Mouse (Mus musculus): ENCODE measurements at regions not wholly inside any gene's neighbourhood (a gene's known extent, or its start where the extent isn't known, plus 50 kb on each side); places are given as distances from the start of the nearest gene placed in this dataset.
A peak's percentile ranks its signal among the peaks of the same experiment; 100 is the strongest.

DNA sequence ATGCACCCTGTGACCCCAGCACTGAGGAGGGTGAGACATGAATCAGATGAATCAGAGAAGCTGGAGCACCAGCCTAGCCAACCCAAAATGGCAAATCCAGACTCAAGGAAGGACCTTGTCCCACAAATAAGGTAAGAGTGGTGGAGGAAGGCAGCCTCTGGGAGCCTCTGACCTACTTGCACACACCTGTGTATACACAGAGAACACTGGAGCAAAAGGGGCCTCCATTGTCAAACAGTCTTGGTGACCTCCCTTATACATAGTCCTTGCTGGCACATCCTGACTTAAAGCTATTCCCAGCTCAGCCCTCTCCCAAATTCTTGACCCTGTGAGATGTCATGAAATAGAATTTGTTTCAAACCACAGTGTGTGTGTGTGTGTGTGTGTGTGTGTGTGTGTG lies 57.1 kb downstream of the Inhbb start:
- Histone ChIP-seq H3K27me3 (replicated peaks) (0 out of 2 replicates have a peak, but pooled peaks cover 3% of the 10 kb centered on the region), H3K36me3 (no peaks in the 10 kb centered on the region), H3K27ac (no peak overlapping the region), H3K4me2 (replicated peaks) (no peak overlapping the region), H3K4me3 (replicated peaks) (no peak overlapping the region), H3K9me3 (no peaks in the 10 kb centered on the region), H3K4me1 (replicated peaks) (no peaks in the 10 kb centered on the region), H3K9ac (no peak overlapping the region)
- ATAC-seq, result no peak

DNA sequence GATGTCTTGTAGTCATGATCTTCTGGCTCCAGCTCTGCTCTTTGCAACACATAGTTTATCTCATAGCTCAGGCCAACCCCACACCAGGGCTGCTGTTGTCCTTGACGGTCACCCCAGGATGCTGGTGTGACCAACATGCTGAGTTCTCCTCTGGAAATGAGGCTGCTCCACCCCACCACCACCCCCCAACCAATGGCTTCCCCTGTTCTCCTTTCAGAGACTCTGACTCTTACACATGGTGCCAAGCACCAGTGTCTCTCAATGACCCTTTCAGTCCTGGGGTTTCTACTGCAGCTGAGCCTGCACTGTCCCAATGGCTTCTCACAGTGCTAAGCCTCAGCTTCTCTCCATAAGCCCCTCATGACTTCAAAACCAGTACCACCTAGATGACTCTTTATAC lies 64.0 kb downstream of the Inhbb start:
- WGBS, result 82% methylated on average over 1 of the region's 1 CpGs
- no peak overlapping the region for H3K4me2 ChIP-seq (replicated peaks)

DNA sequence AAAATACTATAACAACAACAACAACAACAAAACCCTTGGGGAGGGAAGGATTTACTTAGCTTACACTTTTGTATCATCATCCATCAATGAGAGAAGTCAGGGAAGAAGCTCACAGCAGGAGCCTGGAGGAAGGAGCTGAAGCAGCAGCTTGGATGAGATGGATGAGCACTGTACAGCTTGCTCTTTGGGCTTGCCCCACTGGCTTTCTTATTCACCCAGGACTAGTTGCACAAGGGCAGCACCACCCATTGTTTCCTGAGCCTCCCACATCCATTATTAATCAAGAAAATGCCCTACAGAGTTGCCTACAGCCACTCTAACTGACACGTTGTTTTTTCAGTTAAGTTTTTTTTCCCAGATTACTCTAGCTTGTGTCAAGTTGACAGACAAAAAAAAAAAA lies 65.1 kb downstream of the Inhbb start:
- no peaks in the 10 kb centered on the region for H3K36me3 ChIP-seq
- H3K27ac ChIP-seq, result no peak overlapping the region
- no peak overlapping the region for H3K4me3 ChIP-seq (replicated peaks)
- WGBS, result 50% methylated on average over 1 of the region's 1 CpGs
- H3K9ac ChIP-seq, result no peak overlapping the region
- H3K9me3 ChIP-seq, result no peaks in the 10 kb centered on the region
- no peaks in the 10 kb centered on the region for H3K4me1 ChIP-seq (replicated peaks)
- ATAC-seq, result no peak
- no peak overlapping the region for H3K4me2 ChIP-seq (replicated peaks)
- no peaks in the 10 kb centered on the region for H3K27me3 ChIP-seq (replicated peaks)

More for the DNA sequence above, 64.0 kb downstream of the Inhbb start:
- Histone ChIP-seq H3K27me3 (replicated peaks) (no peaks in the 10 kb centered on the region), H3K27ac (no peak overlapping the region), H3K4me1 (replicated peaks) (no peaks in the 10 kb centered on the region), H3K9ac (no peak overlapping the region), H3K4me3 (replicated peaks) (no peak overlapping the region), H3K9me3 (no peaks in the 10 kb centered on the region), H3K36me3 (no peaks in the 10 kb centered on the region)
- no peak for ATAC-seq

DNA sequence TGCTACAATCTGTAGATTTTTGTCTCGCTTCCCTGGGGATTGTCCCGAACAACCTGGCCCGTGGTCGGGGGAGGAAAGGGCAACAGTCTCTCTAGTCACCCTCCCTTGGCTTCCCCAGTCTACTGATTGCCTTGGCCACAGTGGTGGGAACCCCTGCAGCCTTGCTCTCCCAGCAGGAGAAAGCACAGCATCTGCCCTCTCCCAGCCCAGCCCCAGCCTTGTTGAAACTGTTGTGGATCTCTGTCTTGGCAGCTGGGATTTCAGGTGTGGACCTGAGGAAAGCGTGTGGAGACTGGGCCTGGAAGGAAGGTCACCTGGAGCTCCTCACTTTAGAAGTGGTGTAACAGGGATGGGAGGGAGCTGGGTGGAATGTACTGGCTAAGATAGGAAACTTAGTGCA lies 66.6 kb downstream of the Inhbb start:
- H3K9me3 ChIP-seq, result no peaks in the 10 kb centered on the region
- no peak overlapping the region for H3K4me3 ChIP-seq (replicated peaks)
- H3K9ac ChIP-seq, result no peak overlapping the region
- no peaks in the 10 kb centered on the region for H3K4me1 ChIP-seq (replicated peaks)
- ATAC-seq, result no peak
- no peak overlapping the region for H3K27ac ChIP-seq
- no peaks in the 10 kb centered on the region for H3K36me3 ChIP-seq
- H3K27me3 ChIP-seq (replicated peaks), result no peaks in the 10 kb centered on the region
- H3K4me2 ChIP-seq (replicated peaks), result no peak overlapping the region
- 73% methylated on average over 5 of the region's 5 CpGs for WGBS

GRCm38 (mm10) chr1:119351567-119351966 lies 70.5 kb downstream of the Inhbb start:
- Histone ChIP-seq H3K36me3 (no peaks in the 10 kb centered on the region), H3K4me2 (replicated peaks) (no peak overlapping the region), H3K27me3 (replicated peaks) (no peaks in the 10 kb centered on the region), H3K4me1 (replicated peaks) (peaks cover 4% of the 10 kb centered on the region; the same call in 1 of the 2 replicates), H3K9me3 (no peaks in the 10 kb centered on the region), H3K9ac (no peak overlapping the region), H3K27ac (no peak overlapping the region), H3K4me3 (replicated peaks) (no peak overlapping the region)
- no peak for ATAC-seq
- 97% methylated on average over 8 of the region's 8 CpGs for WGBS

- WGBS, result 90% methylated on average over 4 of the region's 4 CpGs
- no peak overlapping the region for H3K9ac ChIP-seq
- H3K36me3 ChIP-seq, result no peaks in the 10 kb centered on the region
- no peak overlapping the region for H3K4me2 ChIP-seq (replicated peaks)
- H3K9me3 ChIP-seq, result no peaks in the 10 kb centered on the region
- no peak overlapping the region for H3K4me3 ChIP-seq (replicated peaks)
- ATAC-seq, result no peak
- peaks cover 4% of the 10 kb centered on the region; the same call in 1 of the 2 replicates for H3K4me1 ChIP-seq (replicated peaks)
- H3K27ac ChIP-seq, result no peak overlapping the region
- H3K27me3 ChIP-seq (replicated peaks), result no peaks in the 10 kb centered on the region
These were observed 71.2 kb downstream of the Inhbb start for GRCm38 (mm10) chr1:119350846-119351245.

- Histone ChIP-seq H3K9ac (no peak overlapping the region), H3K27ac (no peak overlapping the region), H3K9me3 (no peaks in the 10 kb centered on the region), H3K4me3 (replicated peaks) (no peak overlapping the region), H3K36me3 (no peaks in the 10 kb centered on the region), H3K27me3 (replicated peaks) (no peaks in the 10 kb centered on the region), H3K4me1 (replicated peaks) (peaks cover 4% of the 10 kb centered on the region; the same call in 1 of the 2 replicates), H3K4me2 (replicated peaks) (no peak overlapping the region)
- 89% methylated on average over 7 of the region's 7 CpGs for WGBS
- no peak for ATAC-seq
These were observed 71.8 kb downstream of the Inhbb start for GRCm38 (mm10) chr1:119350296-119350695.

DNA sequence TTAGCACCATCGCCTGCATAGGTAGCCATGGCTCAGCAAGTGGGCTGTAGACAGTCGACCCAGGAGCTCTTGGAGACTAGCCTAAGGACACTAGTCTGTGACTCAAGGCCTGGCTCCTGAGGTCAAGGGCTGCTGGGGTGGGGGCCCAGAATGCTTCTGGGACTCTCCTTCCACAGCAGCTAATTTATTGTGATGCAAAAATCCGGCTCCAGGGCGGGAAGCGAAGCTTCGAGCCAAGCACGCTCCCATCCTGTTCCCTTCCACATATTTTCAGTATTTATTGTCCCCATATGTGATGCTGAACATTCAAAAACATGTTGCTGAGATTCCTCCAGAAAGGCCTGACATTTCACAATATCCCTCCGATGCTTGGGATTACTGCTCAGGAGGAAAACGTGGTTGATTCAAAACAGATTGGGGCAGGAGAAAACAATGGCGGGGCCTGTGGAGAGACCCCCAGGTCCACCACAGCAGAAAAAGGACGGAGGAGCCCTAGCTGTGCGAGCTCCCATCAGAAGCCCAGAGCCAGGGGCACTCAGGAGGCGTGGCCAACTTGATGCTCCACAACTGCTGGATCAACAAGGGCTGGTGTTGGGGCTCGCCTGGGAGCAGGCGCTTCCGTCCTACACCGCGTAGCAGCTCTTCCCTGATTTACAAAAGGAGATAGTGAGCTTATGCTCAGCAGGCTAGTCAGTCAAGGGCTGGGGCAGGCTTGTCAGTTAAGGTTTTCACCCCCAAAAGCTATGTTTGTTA lies 73.4 kb downstream of the Inhbb start:
- Histone ChIP-seq H3K27me3 (replicated peaks) (no peaks in the 10 kb centered on the region), H3K36me3 (no peaks in the 10 kb centered on the region), H3K9me3 (no peaks in the 10 kb centered on the region), H3K4me1 (replicated peaks) (peaks cover 4% of the 10 kb centered on the region; the same call in 1 of the 2 replicates), H3K9ac (no peak overlapping the region), H3K4me3 (replicated peaks) (no peak overlapping the region), H3K27ac (no peak overlapping the region), H3K4me2 (replicated peaks) (no peak overlapping the region; the same call in 1 of the 2 replicates)
- ATAC-seq, result peak; percentile 51; the same call in 1 of the 2 replicates
- WGBS, result 31% methylated on average over 18 of the region's 18 CpGs

GRCm38 (mm10) chr1:119347749-119348148 lies 74.3 kb downstream of the Inhbb start:
- H3K36me3 ChIP-seq, result no peaks in the 10 kb centered on the region
- no peak overlapping the region for H3K9ac ChIP-seq
- no peaks in the 10 kb centered on the region for H3K27me3 ChIP-seq (replicated peaks)
- H3K4me1 ChIP-seq (replicated peaks), result peaks cover 4% of the 10 kb centered on the region; the same call in 1 of the 2 replicates
- no peak for ATAC-seq
- H3K4me2 ChIP-seq (replicated peaks), result no peak overlapping the region
- no peaks in the 10 kb centered on the region for H3K9me3 ChIP-seq
- no peak overlapping the region for H3K27ac ChIP-seq
- H3K4me3 ChIP-seq (replicated peaks), result no peak overlapping the region
- WGBS, result 93% methylated on average over 1 of the region's 1 CpGs

DNA sequence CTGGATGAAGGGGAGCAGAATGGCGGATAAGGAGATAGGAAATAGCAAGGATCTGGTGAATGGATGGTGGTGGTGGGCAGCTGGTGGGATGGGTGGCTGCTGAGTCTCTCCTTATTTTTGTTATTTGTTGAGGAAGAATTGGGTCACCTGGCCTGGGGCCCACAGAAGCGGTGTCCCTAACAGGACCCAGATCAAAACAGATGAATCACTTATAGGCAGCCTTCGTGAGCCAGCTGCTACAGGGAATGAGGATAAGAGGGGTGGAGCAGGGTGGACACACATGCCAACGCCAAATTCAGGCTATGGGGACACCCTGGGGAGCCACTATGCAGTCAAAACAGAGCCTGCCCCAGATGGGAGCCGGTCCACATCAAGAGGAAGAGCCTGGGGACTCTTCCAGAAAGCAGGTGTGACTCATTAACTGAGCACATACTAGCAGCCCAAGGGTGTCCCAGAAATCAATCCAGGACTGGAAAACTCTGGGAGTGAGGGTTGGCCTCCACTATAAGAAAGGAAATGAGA lies 75.4 kb downstream of the Inhbb start:
- Histone ChIP-seq H3K36me3 (no peaks in the 10 kb centered on the region), H3K4me2 (replicated peaks) (no peak overlapping the region), H3K4me3 (replicated peaks) (no peak overlapping the region), H3K27me3 (replicated peaks) (no peaks in the 10 kb centered on the region), H3K4me1 (replicated peaks) (peaks cover 4% of the 10 kb centered on the region; the same call in 1 of the 2 replicates), H3K9me3 (no peaks in the 10 kb centered on the region), H3K9ac (no peak overlapping the region), H3K27ac (no peak overlapping the region)
- no peak for ATAC-seq
- WGBS, result 77% methylated on average over 5 of the region's 5 CpGs

DNA sequence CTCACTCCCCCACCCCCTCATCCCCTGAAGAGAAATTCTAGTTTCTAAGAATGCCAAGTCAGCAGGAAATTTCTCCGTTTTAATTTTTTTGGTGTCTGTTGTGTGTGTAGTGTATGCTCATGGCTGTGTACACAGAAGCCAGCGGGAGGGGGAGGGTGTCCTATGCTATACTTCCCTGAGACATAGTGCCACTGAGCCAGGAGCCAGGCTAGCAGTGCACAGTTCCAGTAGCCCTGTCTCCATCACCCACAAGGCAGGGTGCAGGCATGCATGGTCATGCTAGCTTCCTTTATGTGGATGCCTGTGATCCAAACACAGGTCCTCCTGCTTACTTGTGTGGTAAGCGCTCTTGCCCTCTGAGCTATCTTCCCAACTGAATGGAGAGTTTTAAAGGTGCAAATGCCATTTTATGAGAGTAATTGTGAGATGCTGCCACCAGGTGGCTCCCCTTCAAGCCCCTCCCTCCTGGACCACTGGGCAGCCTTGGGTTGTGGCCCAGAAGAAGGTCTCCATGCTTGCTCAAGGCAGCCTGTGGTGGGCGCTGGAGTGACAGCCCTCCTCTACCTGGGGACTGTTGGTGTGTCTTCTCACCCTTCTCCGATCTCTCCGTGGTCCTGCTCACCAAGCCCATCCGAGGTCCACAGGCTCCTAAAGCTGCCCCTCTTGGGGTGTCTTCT lies 76.8 kb downstream of the Inhbb start:
- Histone ChIP-seq H3K4me1 (replicated peaks) (peaks cover 4% of the 10 kb centered on the region; the same call in 1 of the 2 replicates), H3K4me3 (replicated peaks) (no peak overlapping the region), H3K9me3 (no peaks in the 10 kb centered on the region), H3K36me3 (no peaks in the 10 kb centered on the region), H3K9ac (no peak overlapping the region), H3K4me2 (replicated peaks) (no peak overlapping the region), H3K27me3 (replicated peaks) (no peaks in the 10 kb centered on the region), H3K27ac (no peak overlapping the region)
- ATAC-seq, result no peak
- 61% methylated on average over 7 of the region's 7 CpGs for WGBS

GRCm38 (mm10) chr1:119344046-119344445 lies 78.0 kb downstream of the Inhbb start:
- no peaks in the 10 kb centered on the region for H3K9me3 ChIP-seq
- H3K9ac ChIP-seq, result no peak overlapping the region
- WGBS, result 81% methylated on average over 4 of the region's 4 CpGs
- H3K27me3 ChIP-seq (replicated peaks), result no peaks in the 10 kb centered on the region
- no peak overlapping the region for H3K27ac ChIP-seq
- no peaks in the 10 kb centered on the region for H3K36me3 ChIP-seq
- H3K4me2 ChIP-seq (replicated peaks), result no peak overlapping the region
- H3K4me3 ChIP-seq (replicated peaks), result no peak overlapping the region
- H3K4me1 ChIP-seq (replicated peaks), result peaks cover 4% of the 10 kb centered on the region; the same call in 1 of the 2 replicates
- ATAC-seq, result no peak

Data from intestine, embryonic 15.5 days (tissue).